Mouse (Mus musculus) 416B (cell line): Measurements from ENCODE around the gene Camk2d.

ENCODE experiments used
- DNase-seq: peaks from one replicate; pipeline ENCODE4 v3.0.0; 2011; ENCODE audit warnings: low read depth

Gene Camk2d

GRCm38 (mm10) chr3:126652361-126652760, 56.3 kb downstream of the Camk2d start:
- DNase-seq, result no peak

GRCm38 (mm10) chr3:126653118-126653517, 57.0 kb downstream of the Camk2d start:
- no peak for DNase-seq

- DNase-seq, result no peak
Observed at GRCm38 (mm10) chr3:126656173-126656572, 60.1 kb downstream of the Camk2d start.

DNA sequence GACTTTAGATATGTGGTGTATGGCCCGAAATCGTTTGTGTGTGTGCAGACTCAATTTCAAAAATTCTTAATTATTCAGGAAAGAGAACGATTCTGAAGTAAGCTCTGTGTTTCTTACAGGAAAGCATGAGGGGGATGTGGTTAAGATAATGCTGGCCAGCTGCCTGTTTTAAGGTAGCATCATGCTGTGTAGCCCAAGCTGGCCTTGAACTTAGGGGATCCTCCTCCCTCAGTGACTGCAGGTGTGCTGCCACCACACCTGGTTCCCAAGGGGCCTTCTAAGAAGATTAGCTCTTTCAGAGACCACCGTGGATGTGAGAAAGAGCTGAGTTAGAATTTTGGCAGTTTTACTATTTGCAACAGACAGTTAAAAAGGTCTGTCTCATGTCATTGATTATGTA, 61.8 kb downstream of the Camk2d start:
- no peak for DNase-seq

GRCm38 (mm10) chr3:126658791-126659190, 62.7 kb downstream of the Camk2d start:
- DNase-seq, result no peak

DNA sequence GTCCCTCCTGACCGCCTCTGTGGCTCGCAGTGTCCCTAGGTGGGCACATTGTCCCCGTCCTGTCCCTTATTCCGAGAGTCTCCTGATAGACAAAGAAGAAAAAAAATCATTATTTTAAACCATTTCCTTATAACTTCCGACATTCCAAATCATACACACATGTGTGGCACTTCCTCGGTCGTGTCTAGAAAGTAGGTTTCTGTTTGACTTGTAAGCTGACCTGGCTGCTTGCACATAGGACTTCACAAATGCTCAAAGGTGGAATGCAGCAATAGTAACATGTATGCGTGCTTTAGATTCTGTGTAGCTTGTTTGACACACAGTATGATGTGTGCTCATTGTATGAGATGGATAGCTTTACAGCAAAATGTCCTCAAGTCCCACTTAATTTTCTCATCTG, 63.1 kb downstream of the Camk2d start:
- no peak for DNase-seq

DNA sequence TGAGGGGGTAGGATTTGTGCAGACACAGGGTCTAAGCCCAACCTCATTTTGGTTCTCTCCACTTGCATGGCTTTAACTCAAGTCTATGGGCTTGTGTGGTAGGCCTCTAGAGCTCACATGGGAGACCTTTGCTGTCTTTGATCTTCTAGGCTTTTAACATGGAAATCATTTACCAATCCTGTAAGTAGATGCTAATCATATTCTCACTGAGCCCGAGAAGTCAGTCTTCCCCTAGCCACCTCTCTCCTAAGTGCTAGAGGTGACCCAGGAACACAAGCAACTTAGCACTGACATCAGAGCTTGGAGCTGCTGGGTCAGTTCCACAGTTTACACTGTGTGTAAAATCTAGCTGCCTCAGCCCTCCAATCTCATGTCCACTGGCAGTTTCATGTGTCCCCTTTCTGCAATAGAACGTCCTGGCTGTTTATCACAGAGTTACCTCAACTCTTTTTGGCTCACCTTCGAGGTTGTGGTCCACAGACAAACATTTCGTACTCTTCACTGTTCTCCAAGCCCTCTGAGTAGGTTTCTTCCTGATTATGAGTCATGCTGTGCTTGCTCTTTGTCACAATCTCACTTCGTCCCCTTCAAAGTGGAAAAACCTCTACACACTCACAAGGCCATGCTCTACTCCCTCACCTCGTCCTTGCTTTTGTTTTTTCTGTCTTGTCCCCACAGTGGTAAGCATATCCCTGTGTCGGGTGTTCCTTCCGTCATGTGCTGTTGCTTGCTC, 63.9 kb downstream of the Camk2d start:
- DNase-seq, result no peak

- no peak for DNase-seq
Observed at GRCm38 (mm10) chr3:126660575-126660974, 64.5 kb downstream of the Camk2d start.

DNA sequence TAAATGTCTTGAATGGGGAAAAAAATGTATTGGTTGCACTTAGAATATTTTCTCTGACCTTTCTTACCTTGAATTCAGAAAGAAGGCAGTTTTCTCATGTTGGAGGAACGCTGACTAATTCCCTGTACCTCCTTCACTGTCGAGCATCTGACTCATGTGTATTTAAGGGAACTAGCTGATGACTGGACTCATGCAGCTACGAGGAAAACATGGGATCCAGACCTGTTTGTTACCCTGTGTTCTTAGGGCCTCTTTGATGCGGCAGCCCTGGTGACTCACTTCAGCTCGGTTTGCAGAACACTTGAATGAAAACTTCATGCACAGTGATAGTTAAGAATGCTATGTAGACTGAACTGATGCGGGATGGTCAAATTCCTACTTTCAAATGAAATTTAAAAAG, 64.9 kb downstream of the Camk2d start:
- no peak for DNase-seq

DNA sequence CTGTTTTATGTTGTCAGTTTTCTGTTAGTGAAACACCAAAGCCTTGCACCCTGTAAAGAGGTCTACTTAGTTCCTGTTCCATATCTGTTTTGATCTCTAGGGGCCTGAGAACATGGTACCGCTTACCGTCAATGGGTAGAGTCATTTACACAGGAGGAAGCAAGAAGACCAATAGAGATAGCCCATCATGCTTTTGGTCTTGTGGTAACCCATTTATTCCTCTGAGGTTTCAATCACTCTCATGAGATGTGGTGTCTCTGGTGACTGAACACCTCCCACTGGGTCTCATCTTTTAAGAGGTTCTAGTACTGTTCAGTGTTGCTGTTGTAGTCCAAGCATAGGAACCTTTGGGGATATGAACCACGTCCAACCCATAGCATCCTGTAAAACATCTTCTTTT, 65.8 kb downstream of the Camk2d start:
- DNase-seq, result no peak

- DNase-seq, result no peak
Observed at GRCm38 (mm10) chr3:126663436-126663835, 67.3 kb downstream of the Camk2d start.

DNA sequence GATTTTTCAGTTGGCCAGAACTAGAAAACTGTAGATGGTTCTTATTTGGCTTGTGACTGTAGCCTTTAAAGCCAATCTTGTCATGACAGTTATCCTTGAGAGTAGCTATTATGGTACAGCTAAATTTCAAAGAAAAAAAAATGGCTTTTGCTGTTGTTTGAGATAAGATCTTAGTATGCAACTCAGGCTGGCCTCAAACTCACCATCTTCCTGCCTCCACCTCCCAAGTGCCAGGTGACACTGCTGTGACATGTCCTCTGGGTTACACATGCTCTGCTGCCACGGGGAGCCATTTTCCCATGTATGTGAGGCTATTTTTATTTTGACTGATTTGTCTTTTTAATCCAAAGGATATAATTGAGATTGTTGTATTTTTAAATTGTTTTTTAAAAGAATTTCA, 69.8 kb downstream of the Camk2d start:
- no peak for DNase-seq

- DNase-seq, result no peak
Observed at GRCm38 (mm10) chr3:126667019-126667418, 70.9 kb downstream of the Camk2d start.

- DNase-seq, result no peak
Observed at GRCm38 (mm10) chr3:126667451-126667850, 71.3 kb downstream of the Camk2d start.

GRCm38 (mm10) chr3:126668123-126668522, 72.0 kb downstream of the Camk2d start:
- DNase-seq, result no peak

GRCm38 (mm10) chr3:126668692-126669091, 72.6 kb downstream of the Camk2d start:
- no peak for DNase-seq

DNA sequence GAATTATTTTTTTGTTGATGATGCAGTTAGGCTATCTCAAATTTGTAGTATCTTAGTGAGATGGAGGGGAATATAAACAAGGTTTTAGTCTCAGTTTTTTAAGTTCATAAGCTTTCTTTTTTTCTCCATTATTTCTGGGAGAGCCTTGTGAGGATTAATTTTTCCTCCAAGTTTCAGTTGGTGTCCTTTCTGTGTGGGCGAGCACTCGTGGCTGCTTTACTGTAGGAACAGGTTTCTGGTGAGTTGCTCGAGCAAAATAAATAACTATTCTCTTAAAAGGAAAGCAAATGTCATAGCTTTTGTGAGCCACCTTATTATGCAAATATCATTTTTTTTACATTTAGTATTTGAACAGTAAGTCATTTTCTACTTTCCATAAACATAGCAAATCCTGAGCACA, 74.3 kb downstream of the Camk2d start:
- DNase-seq, result no peak

- DNase-seq, result no peak
Observed at GRCm38 (mm10) chr3:126671292-126671691, 75.2 kb downstream of the Camk2d start.

DNA sequence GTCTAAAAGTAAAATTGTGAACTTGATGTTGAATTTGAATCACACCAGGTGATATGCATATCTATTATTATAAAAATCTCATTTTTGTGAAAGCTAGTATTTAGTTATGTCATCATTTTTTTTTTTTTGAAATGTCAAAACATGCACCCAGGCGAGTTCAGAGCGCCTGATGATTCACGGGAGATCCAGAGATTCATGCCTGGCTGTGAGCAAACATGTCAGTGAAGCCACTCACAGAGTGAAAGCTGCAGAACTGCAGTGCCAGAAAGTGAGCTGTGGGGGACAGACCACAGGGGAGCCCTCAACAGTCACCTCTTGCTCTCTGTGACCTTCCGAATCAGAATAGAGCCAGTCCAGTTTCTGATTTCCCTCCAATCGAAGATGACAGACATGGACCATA, 84.9 kb downstream of the Camk2d start:
- DNase-seq, result no peak

GRCm38 (mm10) chr3:126681996-126682395, 85.9 kb downstream of the Camk2d start:
- DNase-seq, result no peak

DNA sequence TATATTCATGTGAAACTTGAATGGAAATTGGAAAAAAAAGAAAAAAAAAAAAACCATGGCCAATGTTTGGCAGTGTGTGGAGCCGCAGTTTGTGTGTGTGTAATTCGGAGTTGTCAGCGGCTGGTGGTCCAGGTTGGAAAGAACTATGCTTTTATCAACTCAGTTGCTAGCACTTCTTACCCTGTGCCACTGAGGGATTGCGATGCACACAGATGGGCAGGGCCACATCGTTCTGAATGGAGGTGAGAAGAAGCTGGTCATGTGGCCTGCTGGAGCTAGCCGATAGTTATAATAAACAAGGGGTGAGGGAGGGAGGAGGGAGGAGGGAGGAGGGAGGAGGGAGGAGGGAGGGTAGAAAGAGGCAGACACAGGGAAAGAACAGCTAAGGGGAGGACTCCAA, 89.3 kb downstream of the Camk2d start:
- DNase-seq, result no peak

GRCm38 (mm10) chr3:126687150-126687549, 91.0 kb downstream of the Camk2d start:
- no peak for DNase-seq

GRCm38 (mm10) chr3:126688516-126688915, 92.4 kb downstream of the Camk2d start:
- DNase-seq, result no peak
